8 mouse cellular contexts compared by ENCODE assay signal in the genomic region with DNA sequence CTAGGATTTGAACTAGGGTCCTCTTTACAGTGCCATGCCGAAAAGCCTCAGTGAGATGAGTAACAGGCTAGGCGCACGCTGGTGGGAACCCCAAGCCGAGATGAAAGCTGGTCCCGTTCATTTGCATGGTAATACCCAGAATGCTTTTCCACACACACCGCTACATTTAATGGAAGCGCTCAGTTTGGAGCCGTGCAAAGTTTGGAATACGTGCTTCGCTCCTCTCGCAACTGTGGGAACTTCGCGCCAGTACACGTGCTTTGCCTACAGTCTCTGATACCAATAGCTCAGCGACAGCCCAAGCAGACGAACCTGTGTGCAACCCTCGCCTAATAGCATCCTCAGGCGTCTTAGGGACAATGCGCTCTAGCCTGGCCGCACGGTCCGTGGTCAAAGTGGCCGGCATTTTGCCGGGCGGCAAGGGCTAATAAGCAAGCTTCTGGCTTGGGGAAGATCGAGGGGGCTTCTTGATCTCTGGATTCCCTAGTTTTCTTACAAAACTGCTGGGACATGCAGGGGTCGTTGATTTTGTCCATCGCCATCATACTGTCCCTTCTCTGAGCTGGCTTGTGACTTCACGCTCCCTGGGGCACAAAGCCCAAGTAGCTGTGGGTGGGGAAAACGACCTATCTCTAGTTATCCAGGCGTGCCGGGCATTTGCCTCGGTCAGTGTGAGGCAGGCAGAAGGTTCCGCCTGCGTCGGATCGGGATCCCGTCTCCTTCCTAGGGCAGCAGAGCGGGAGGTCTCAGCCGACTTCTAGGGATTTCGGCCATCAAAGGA. TPM values are rescaled to one million over a fixed set of nuclear protein-coding genes. Genes with fewer than 3 reads are reported as not detected.
DNase-seq lines count a peak whose midpoint lies in the region; ATAC-seq and TF ChIP-seq lines count a peak whose summit lies in the region.

Patz1 (plus strand) TSS at position 354 of the 781 bp plus-strand sequence.

- DNase-seq in MEL (ENCODE audit: low read depth, low spot score): peak; percentile 90
- peak; percentile 79 for DNase-seq in forebrain, embryonic 11.5 days (ENCODE audit: low spot score)
- DNase-seq in heart, postnatal 10 days: peak in 1 of 2 experiments; percentile 77
- peak; percentile 64 to 66 for DNase-seq in kidney, postnatal 25 days
- peak in 1 of 3 experiments; percentile 45 for DNase-seq in liver, embryonic 14.5 days (ENCODE audit: low read depth in 3 of 3, low spot score in 3 of 3)
- peak; percentile 79 for DNase-seq in neural tube, embryonic 10.5 days (ENCODE audit: extremely low spot score, low spot score)
- peak; percentile 68 for DNase-seq in testis, postnatal 10 days (ENCODE audit: low spot score)

- peaks cover 3 to 20% of the 10 kb centered on the region in 2 experiments for H3K36me3 ChIP-seq in MEL (ENCODE audit: control insufficient read depth in 1 of 2, insufficient read depth in 2 of 2, low read length in 2 of 2)
- peaks cover 1% of the 10 kb centered on the region; the same call in 1 of the 2 replicates for H3K36me3 ChIP-seq in forebrain, embryonic 11.5 days (ENCODE audit: control insufficient read depth, insufficient read depth, low read length)
- peaks cover 5% of the 10 kb centered on the region; the same call in 1 of the 2 replicates for H3K36me3 ChIP-seq in liver, embryonic 14.5 days (replicated peaks; ENCODE audit: control insufficient read depth, insufficient read depth, low read depth)

- intact Hi-C loops in heart, postnatal 10 days (cut with DNase I): loop anchor here (1.0 kb wide), 1 partner anchor 22 kb away; the partner anchor contains the start of gene Drg1

- peaks cover 48% of the 10 kb centered on the region for H3K79me2 ChIP-seq in MEL (ENCODE audit: control insufficient read depth, insufficient read depth, low read length, poor library complexity)

- under 1% methylated on average over 41 of the region's 41 CpGs for WGBS in forebrain, embryonic 11.5 days
- under 1% methylated on average over 41 of the region's 41 CpGs for WGBS in liver, embryonic 14.5 days (ENCODE audit: insufficient replicate concordance)

- TF ChIP-seq POLR2A in MEL (IDR thresholded peaks at IDR 0.05; ENCODE audit: control insufficient read depth in 1 of 2, insufficient read depth in 1 of 2, low read depth in 1 of 2, low read length in 2 of 2, poor library complexity in 1 of 2): peak; percentile 79 to 82

- ATAC-seq in forebrain, embryonic 11.5 days (replicated peaks; ENCODE audit: low FRiP score): peak; percentile 13
- peak; percentile 44 for ATAC-seq in liver, embryonic 14.5 days (ENCODE audit: insufficient read depth)

- peak within 1 kb of the TSS; percentile 98 for H3K9ac ChIP-seq in MEL (ENCODE audit: control insufficient read depth, low read depth, low read length, poor library complexity, severe bottlenecking)
- peak within 1 kb of the TSS; percentile 99 for H3K9ac ChIP-seq in forebrain, embryonic 11.5 days (ENCODE audit: low read length)
- H3K9ac ChIP-seq in liver, embryonic 14.5 days (replicated peaks): peak within 1 kb of the TSS; percentile 73

- peak within 1 kb of the TSS; percentile 89 for H3K27ac ChIP-seq in MEL (ENCODE audit: control insufficient read depth, low read depth, low read length)
- H3K27ac ChIP-seq in brown adipose tissue, adult 24 weeks (replicated peaks; ENCODE audit: low read depth, low read length): peak within 1 kb of the TSS; percentile 89
- peak within 1 kb of the TSS; percentile 97 for H3K27ac ChIP-seq in forebrain, embryonic 11.5 days (ENCODE audit: low read depth, low read length)
- H3K27ac ChIP-seq in liver, embryonic 14.5 days: peak within 1 kb of the TSS; percentile 40

- no peak for TF ChIP-seq RAD21 in MEL (IDR thresholded peaks at IDR 0.05; ENCODE audit: low read depth, low read length)

- peak within 1 kb of the TSS; percentile 67 to 90 for H3K4me3 ChIP-seq in MEL (ENCODE audit: control insufficient read depth in 1 of 2, insufficient read depth in 1 of 2, low read depth in 2 of 2, low read length in 2 of 2)
- H3K4me3 ChIP-seq in brown adipose tissue, adult 24 weeks (ENCODE audit: insufficient read depth, low read depth, low read length): peak within 1 kb of the TSS; percentile 98
- H3K4me3 ChIP-seq in forebrain, embryonic 11.5 days (ENCODE audit: low read depth, low read length): peak within 1 kb of the TSS; percentile 92
- H3K4me3 ChIP-seq in liver, embryonic 14.5 days (ENCODE audit: insufficient read depth in 1 of 2, low read depth in 2 of 2, low read length in 2 of 2): peak within 1 kb of the TSS; percentile 80 to 87

- peaks cover 3 to 29% of the 10 kb centered on the region in 2 experiments for H3K4me1 ChIP-seq in MEL (ENCODE audit: control insufficient read depth in 1 of 2, insufficient read depth in 2 of 2, low read length in 2 of 2)
- H3K4me1 ChIP-seq in brown adipose tissue, adult 24 weeks (ENCODE audit: control insufficient read depth, insufficient read depth, insufficient read length, low read length): peaks cover 18% of the 10 kb centered on the region
- peaks cover 8% of the 10 kb centered on the region for H3K4me1 ChIP-seq in forebrain, embryonic 11.5 days (replicated peaks; ENCODE audit: control insufficient read depth, insufficient read depth, low read length)
- H3K4me1 ChIP-seq in liver, embryonic 14.5 days (replicated peaks; ENCODE audit: control insufficient read depth in 2 of 2, insufficient read depth in 2 of 2, low read length in 1 of 2): peaks cover 3 to 30% of the 10 kb centered on the region in 2 experiments

- peak within 1 kb of the TSS; percentile 99 for H3K4me2 ChIP-seq in forebrain, embryonic 11.5 days (ENCODE audit: low read depth, low read length, severe bottlenecking)
- H3K4me2 ChIP-seq in liver, embryonic 14.5 days (ENCODE audit: low read depth): peak within 1 kb of the TSS; percentile 99

- H3K9me3 ChIP-seq in MEL (replicated peaks; ENCODE audit: insufficient read depth, low read length): no peaks in the 10 kb centered on the region
- no peaks in the 10 kb centered on the region for H3K9me3 ChIP-seq in forebrain, embryonic 11.5 days (ENCODE audit: control insufficient read depth, low read length)
- H3K9me3 ChIP-seq in liver, embryonic 14.5 days (ENCODE audit: control insufficient read depth, low read length): no peaks in the 10 kb centered on the region

- no peak for TF ChIP-seq CTCF in MEL (IDR thresholded peaks at IDR 0.05 in 2 of 3, conservative IDR thresholded peaks at IDR 0.05 in 1 of 3; ENCODE audit: control insufficient read depth in 1 of 3, insufficient read depth in 1 of 3, low read depth in 2 of 3, low read length in 3 of 3, poor library complexity in 1 of 3, severe bottlenecking in 1 of 3)
- no peak for TF ChIP-seq CTCF in liver, embryonic 14.5 days (IDR thresholded peaks at IDR 0.05; ENCODE audit: low read depth)

- H3K27me3 ChIP-seq in MEL (ENCODE audit: control insufficient read depth in 1 of 2, insufficient read depth in 2 of 2, low read length in 2 of 2): no peaks in the 10 kb centered on the region
- no peaks in the 10 kb centered on the region for H3K27me3 ChIP-seq in forebrain, embryonic 11.5 days (ENCODE audit: control insufficient read depth, insufficient read depth, low read length)
- no peaks in the 10 kb centered on the region for H3K27me3 ChIP-seq in liver, embryonic 14.5 days (ENCODE audit: control insufficient read depth, insufficient read depth, low read length)

- peak; percentile 40 to 44; a peak in 3 of 4 replicates for TF ChIP-seq EP300 in MEL (IDR thresholded peaks at IDR 0.05; ENCODE audit: low read depth in 1 of 2, low read length in 2 of 2)
- TF ChIP-seq EP300 in liver, embryonic 14.5 days (IDR thresholded peaks at IDR 0.05; ENCODE audit: low read depth): no peak

TF ChIP-seq in MEL, 35 proteins besides CTCF, POLR2A, EP300 and RAD21 (continues in another document):
- TF ChIP-seq MYB (IDR thresholded peaks at IDR 0.05; ENCODE audit: low read depth, low read length) (0 out of 2 replicates have a peak, but pooled peaks have one; percentile 20), ETS1 (IDR thresholded peaks at IDR 0.05; ENCODE audit: low read depth, low read length) (peak; percentile 32; the same call in 1 of the 2 replicates), TCF12 (IDR thresholded peaks at IDR 0.05; ENCODE audit: low read depth, low read length) (peak; percentile 42), MAX (IDR thresholded peaks at IDR 0.05; ENCODE audit: low read length) (peak; percentile 96), RCOR1 (IDR thresholded peaks at IDR 0.05; ENCODE audit: low read depth, low read length) (peak; percentile 30; the same call in 1 of the 2 replicates), ELF1 (IDR thresholded peaks at IDR 0.05; ENCODE audit: low read depth, low read length) (no peak), NRF1 (IDR thresholded peaks at IDR 0.05; ENCODE audit: insufficient read depth, low read depth, low read length, poor library complexity, severe bottlenecking) (no peak), CHD2 (IDR thresholded peaks at IDR 0.05; ENCODE audit: low read length) (no peak), MAZ (IDR thresholded peaks at IDR 0.05; ENCODE audit: low read depth, low read length) (no peak; the same call in none of the 2 replicates), POLR2AphosphoS2 (IDR thresholded peaks at IDR 0.05; ENCODE audit: low read length) (peak; percentile 92), KAT2A (conservative IDR thresholded peaks at IDR 0.05; ENCODE audit: low read depth, low read length) (no peak), ZMIZ1 (IDR thresholded peaks at IDR 0.05; ENCODE audit: low read depth, low read length) (peak; percentile 97), UBTF (IDR thresholded peaks at IDR 0.05; ENCODE audit: borderline replicate concordance, insufficient read depth, low read depth, low read length) (no peak), NELFE (IDR thresholded peaks at IDR 0.05; ENCODE audit: low read depth, low read length) (peak; percentile 52), JUND (IDR thresholded peaks at IDR 0.05; ENCODE audit: low read depth, low read length) (no peak), ZKSCAN1 (IDR thresholded peaks at IDR 0.05; ENCODE audit: low read depth, low read length) (no peak), SMC3 (IDR thresholded peaks at IDR 0.05; ENCODE audit: low read depth, low read length) (no peak), ZNF384 (IDR thresholded peaks at IDR 0.05; ENCODE audit: low read depth, low read length) (no peak), MEF2A (IDR thresholded peaks at IDR 0.05; ENCODE audit: extremely low read depth, insufficient replicate concordance, low read depth, low read length, poor library complexity, severe bottlenecking) (no peak)

RNA-seq across cellular contexts. Expression of gene Patz1, which starts in this region (rescaled TPM):
- 52.0 and 63.1 TPM in 2 replicates for total RNA-seq in MEL (2012; rRNA removed)
- polyA plus RNA-seq in MEL (2012; ENCODE audit: insufficient read depth in 1 of 2, insufficient read length in 2 of 2, low read depth in 1 of 2, low replicate concordance in 2 of 2, missing spikeins in 1 of 2): 10 to 100 TPM in 1 of 2 experiments, not detected in 1; 63.5 TPM
- 2.0 and 4.0 TPM in 2 replicates for polyA plus RNA-seq in brown adipose tissue, adult 24 weeks (2012; ENCODE audit: insufficient read depth, insufficient read length, missing spikeins)
- polyA plus RNA-seq in forebrain, embryonic 11.5 days (2014; fragmentation: Nextera tagmentation; extraction: Ambion mirVana): 130 and 131 TPM in 2 replicates
- total RNA-seq in heart, postnatal 10 days (2021): 10 to 100 TPM; 34.9 to 38.5 TPM
- polyA plus RNA-seq in liver, embryonic 14.5 days (2012; rRNA removed): 15.2 and 16.2 TPM in 2 replicates
- 11.6 and 12.7 TPM in 2 replicates for polyA plus RNA-seq in liver, embryonic 14.5 days (2014; fragmentation: Nextera tagmentation; extraction: Ambion mirVana)

Comparison
In these comparisons a context has a peak if more than half of its experiments do, and no peak if none do; other contexts are left out.
1. H3K27ac ChIP-seq: peak in every context shown above with its lines; median percentile 97 in forebrain, embryonic 11.5 days; 89 in MEL; 89 in brown adipose tissue, adult 24 weeks; 40 in liver, embryonic 14.5 days.